Mouse (Mus musculus) inflammation-experienced regulatory T-cells, adult 6 months (primary cell): ENCODE results near the gene Olfr1425. TPM values are rescaled to one million over a fixed set of nuclear protein-coding genes. Genes with fewer than 3 reads are reported as not detected.
"Not testable (repeated sequence)": the region's sequence is repeated elsewhere in the genome, so short reads cannot be mapped to it uniquely, and the experiment has no call there.

Experiments used
- ATAC-seq: one replicate; pipeline ENCODE4 v1.8.0; 2017
- polyA plus RNA-seq, 3 experiments: library from polyadenylated mRNA; unstranded; fragments of 100-300 nt; shearing (Covaris generic); gene quantifications; one replicate each; pipeline ENCODE4 v1.2.1; 2017

Olfr1425 gene
- polyA plus RNA-seq = not detected

DNA sequence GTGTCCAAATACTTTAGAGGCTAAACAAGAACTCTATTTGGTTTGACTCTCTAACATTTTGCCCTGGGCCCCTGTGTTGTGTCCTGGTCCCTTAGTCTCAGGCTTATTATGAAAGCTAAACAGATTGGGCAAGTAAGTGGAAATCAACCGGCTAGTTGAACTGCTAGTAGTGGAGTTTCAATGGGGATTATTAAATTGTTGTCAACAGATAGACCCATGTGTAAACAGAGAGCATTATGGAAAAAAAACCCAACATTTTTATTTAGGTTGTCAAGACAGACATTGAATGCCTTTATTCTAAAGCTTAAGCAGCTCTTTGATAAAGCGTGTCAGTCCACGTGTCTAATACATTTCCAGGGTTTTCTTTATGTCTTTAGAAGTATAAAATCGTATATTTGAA lies at the start of gene Olfr1425:
Gene Olfr1425 (minus strand): TSS at position 101 of the 400 bp plus-strand sequence.
- ATAC-seq = not testable (repeated sequence)

DNA sequence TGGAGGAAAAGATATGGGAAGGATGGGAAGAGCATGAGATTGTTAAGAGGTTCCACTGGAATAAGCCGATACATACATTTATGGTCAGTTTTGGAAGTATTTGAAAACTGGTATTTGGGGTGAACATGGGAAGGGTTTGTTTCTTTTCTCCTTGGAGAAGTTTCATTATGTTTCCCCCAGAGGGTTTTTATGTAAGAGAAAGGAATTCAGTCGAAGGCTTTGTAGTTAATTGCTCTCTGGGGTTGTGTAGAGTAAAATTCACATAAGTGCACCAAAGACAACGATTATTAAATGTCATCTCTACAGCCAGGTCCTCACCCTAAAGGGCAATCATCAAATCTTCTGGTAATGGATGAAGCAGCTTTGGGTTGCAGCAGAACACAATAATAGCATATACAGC lies 45.6 kb upstream of the Olfr1425 start, which contains the start of gene Olfr76:
Gene Olfr76 (minus strand): TSS at position 101 of the 400 bp plus-strand sequence.
- no peak for ATAC-seq

DNA sequence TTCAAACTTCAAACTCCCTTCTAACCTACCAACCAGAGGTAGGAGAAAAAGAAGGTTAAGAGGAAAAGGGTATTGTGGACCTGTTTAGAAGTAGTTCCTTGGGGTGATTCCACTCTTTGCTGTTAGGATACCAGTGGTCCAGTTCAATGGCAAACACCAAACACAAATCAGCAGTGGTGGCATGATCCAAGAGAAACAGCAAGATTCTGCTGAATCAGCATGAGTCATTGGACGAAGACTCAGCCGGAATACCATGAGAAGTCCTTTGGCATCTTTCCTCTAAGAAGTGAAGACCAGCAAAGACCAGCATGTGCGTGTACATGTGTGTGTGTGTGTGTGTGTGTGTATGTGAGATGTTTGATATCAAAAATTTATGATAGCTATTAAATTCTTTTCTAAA lies 38.9 kb upstream of the Olfr1425 start:
- ATAC-seq = no peak

DNA sequence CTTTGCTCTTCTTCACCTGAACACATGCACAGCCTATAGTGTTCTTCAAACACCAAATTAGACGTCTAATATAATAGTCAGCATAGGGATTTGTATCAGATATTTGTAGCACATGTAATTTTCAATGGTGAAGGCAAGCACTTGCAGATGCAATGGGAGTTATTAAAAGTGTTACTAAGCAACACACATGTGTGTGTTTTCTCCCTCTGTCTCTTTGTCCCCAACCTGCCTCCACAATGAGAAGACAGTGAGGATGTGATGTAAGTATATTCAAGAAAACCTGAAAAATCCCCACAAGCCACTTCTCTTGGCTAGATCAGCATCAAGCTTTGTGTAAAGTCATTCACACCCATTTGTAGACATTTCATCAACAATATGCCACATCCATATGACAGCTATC lies 38.3 kb upstream of the Olfr1425 start, which contains the start of gene Olfr1428:
Gene Olfr1428 (minus strand): TSS at position 101 of the 400 bp plus-strand sequence.
- no peak for ATAC-seq

DNA sequence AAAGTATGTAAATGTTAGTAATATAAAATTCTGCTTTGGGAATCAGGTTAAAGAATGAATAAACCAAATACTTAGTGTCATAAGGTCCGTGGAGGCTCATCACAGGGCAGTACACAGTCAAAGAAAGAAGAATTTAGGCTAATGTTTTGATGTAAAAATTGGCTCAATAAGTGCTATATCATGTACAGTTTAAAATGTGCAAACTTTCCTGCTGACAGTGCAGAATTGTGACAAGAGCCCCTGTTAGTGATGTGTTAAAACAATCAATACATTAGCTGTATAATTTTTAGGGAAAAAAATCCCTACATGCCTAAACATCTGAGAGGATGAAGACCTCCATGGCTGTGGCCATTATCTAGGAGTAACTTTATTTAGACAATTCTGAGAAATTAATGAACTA lies 36.3 kb upstream of the Olfr1425 start:
- ATAC-seq = no peak

DNA sequence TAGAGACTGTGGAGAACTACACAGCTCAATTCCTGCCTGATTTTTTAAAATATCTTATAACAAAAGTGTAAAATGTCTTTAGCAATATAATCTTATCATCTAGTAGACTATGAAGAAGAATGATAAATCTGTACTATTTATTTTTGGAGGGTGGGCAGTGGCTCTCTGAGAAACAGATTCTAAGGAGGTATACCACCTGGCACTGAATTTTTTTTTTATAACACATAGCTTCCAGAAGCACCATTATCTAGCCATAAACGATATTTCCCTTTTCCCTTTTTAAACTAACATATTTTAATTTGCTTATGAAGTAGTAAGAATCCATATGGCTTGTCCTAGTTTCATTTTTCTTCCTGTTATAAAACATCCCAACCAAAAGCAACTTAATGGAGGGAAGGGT lies 27.0 kb upstream of the Olfr1425 start:
- no peak for ATAC-seq

- no peak for ATAC-seq
Observed at GRCm38 (mm10) chr19:12103234-12103633, 25.7 kb upstream of the Olfr1425 start, which contains the start of gene Olfr1427. Gene Olfr1427 (minus strand): TSS chr19:12103334.

DNA sequence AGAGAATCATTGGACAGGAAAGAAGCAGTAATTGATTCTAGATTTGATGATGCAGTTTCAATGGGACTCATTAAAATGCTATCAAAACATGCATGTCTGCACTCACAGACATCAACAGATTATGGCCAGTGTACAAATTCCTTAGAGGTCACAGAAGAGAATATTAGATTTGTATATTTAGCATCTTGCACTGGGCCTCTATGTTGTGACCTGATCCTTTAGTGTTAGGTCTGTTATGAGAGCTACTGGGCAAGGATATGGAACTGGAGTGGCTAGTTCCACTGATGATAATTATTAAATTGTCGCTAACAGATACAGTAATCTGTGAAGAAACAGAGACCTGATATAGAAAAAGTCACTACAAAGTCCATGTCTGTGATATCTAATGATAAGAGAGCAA lies 14.4 kb upstream of the Olfr1425 start, which contains the start of gene Olfr1426:
Gene Olfr1426 (minus strand): TSS at position 101 of the 400 bp plus-strand sequence.
- ATAC-seq = no peak

DNA sequence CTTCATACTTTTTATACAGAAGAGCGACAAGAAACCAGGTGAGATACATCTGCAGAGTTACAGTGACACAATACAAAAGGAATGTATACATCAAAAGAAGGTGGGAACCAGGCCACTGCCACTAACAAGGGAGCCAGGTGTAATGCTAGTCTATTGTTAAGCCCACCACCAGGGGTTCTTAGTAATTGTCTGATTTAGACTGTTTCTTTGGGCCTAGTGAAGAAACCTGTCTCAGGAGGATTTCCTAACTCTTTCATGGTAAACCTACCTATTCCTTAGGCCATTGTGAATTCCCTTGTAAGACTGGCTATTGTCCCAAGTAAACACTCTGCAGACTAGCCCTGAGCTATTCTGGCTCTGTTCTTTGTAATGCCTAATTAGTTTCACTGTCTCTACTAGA lies 8.0 kb downstream of the Olfr1425 start:
- ATAC-seq = not testable (repeated sequence)

GRCm38 (mm10) chr19:12067806-12068205 lies 9.7 kb downstream of the Olfr1425 start:
- ATAC-seq = not testable (repeated sequence)

DNA sequence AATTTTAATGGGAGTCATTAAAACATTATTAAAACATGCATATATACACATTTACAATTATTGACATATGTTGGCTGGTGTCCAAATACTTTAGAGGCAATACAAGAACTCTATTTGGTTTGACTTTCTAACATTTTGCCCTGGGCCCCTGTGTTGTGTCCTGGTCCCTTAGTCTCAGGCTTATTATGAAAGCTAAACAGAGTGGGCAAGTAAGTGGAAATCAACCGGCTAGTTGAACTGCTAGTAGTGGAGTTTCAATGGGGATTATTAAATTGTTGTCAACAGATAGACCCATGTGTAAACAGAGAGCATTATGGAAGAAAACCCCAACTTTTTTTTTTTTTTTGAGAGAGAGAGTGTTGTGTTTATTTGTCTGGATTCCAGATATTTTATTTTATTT lies 14.9 kb downstream of the Olfr1425 start, which contains the start of gene Olfr1424:
Gene Olfr1424 (minus strand): TSS at position 101 of the 400 bp plus-strand sequence.
- ATAC-seq = not testable (repeated sequence)

DNA sequence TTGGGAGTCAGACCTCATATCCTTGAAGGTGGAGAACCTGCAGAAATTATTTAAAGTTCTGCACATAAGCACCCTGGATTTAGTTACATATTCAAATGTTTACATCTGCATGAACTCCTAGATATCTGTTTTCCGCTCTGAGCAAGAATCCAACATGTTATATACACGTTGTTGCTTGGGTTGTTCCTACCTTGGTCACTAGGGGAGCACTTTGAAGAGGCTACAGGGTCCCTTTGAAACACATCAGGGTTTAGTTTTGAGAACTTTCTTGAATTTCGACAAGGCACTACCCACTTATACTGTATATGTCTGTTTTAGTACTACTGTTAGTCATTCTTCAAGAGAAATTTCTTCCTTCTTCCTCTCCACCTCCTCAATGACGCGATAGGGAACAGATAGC lies 34.4 kb downstream of the Olfr1425 start:
- no peak for ATAC-seq

- ATAC-seq = no peak
Observed at GRCm38 (mm10) chr19:12041217-12041616, 36.3 kb downstream of the Olfr1425 start, which contains the start of gene Olfr1423. Gene Olfr1423 (minus strand): TSS chr19:12041317.

GRCm38 (mm10) chr19:12037727-12038126 lies 39.8 kb downstream of the Olfr1425 start:
- no peak for ATAC-seq

- ATAC-seq = peak; percentile 85
Observed at GRCm38 (mm10) chr19:12026606-12027005, 50.9 kb downstream of the Olfr1425 start.

GRCm38 (mm10) chr19:12025333-12025732 lies 52.2 kb downstream of the Olfr1425 start:
- no peak for ATAC-seq

DNA sequence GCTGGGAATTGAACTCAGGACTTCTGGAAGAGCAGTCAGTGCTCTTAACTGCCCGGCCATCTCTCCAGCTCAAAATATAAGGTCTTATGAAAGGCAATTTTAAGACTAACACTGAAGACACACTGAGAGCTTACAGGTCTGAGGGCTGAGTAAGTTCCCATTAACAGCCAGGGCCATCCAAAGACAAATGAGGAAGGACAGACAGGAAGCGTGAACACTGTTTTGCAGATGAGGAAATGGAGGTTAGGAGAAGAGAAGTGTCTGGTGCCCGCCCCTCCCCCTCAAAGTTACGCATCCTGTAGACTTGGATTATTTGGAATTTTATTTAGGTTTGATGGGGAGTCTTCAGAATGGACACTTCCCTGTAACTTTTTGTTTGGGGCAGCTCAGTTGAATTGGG lies 53.4 kb downstream of the Olfr1425 start:
- ATAC-seq = no peak

Other genes with a start within 250 kb of the Olfr1425 start
- gene Olfr1417, start 238.5 kb downstream of the Olfr1425 start, polyA plus RNA-seq = not detected
- not detected for gene Olfr1418, start 216.7 kb downstream of the Olfr1425 start, polyA plus RNA-seq
- not detected for gene Olfr1419, start 202.6 kb downstream of the Olfr1425 start, polyA plus RNA-seq
- under 1 TPM in 1 of 3 experiments, not detected in 2; 0.31 TPM for gene Olfr1420, start 191.2 kb downstream of the Olfr1425 start, polyA plus RNA-seq
- 10 to 100 TPM; 15.0 to 18.6 (median 17.1) TPM for gene Patl1, start 165.3 kb downstream of the Olfr1425 start, polyA plus RNA-seq
- 1 to 10 TPM; 7.1 to 8.4 (median 8.3) TPM for gene Osbp, start 111.8 kb downstream of the Olfr1425 start, polyA plus RNA-seq
- under 1 TPM in 1 of 3 experiments, not detected in 2; 0.16 TPM for gene Olfr1423, start 36.4 kb downstream of the Olfr1425 start, polyA plus RNA-seq
- gene Olfr1424, start 15.0 kb downstream of the Olfr1425 start, polyA plus RNA-seq = not detected
- gene Olfr1426, start 14.3 kb upstream of the Olfr1425 start, polyA plus RNA-seq = not detected
- gene Olfr1427, start 25.6 kb upstream of the Olfr1425 start, polyA plus RNA-seq = not detected
- gene Olfr1428, start 38.2 kb upstream of the Olfr1425 start, polyA plus RNA-seq = not detected
- under 1 TPM in 1 of 3 experiments, not detected in 2; 0.21 TPM for gene Olfr76, start 45.5 kb upstream of the Olfr1425 start, polyA plus RNA-seq
- under 1 TPM in 1 of 3 experiments, not detected in 2; 0.20 TPM for gene Olfr1555-ps1, start 92.4 kb upstream of the Olfr1425 start, polyA plus RNA-seq
- not detected for gene Olfr1431, start 122.9 kb upstream of the Olfr1425 start, polyA plus RNA-seq
- not detected for gene Olfr1432, start 154.9 kb upstream of the Olfr1425 start, polyA plus RNA-seq
- not detected for gene Olfr262, start 163.9 kb upstream of the Olfr1425 start, polyA plus RNA-seq
- not detected for gene Olfr235, start 183.3 kb upstream of the Olfr1425 start, polyA plus RNA-seq
- gene Olfr1434, start 202.1 kb upstream of the Olfr1425 start, polyA plus RNA-seq = not detected
- not detected for gene Olfr1436, start 221.4 kb upstream of the Olfr1425 start, polyA plus RNA-seq
- under 1 TPM in 1 of 3 experiments, not detected in 2; 0.15 TPM for gene Olfr1437, start 247.4 kb upstream of the Olfr1425 start, polyA plus RNA-seq